Mouse (Mus musculus) stomach, embryonic 15.5 days (tissue): ENCODE measurements around the gene Atp6v1c2. TPM values are rescaled to one million over a fixed set of nuclear protein-coding genes. Genes with fewer than 3 reads are reported as not detected.
A peak's percentile ranks its signal among the peaks of the same experiment; 100 is the strongest.

Source experiments
- ATAC-seq: fragments of 200-750 bp; cut with Nextera tagmentation; 2 replicates; pipeline ENCODE4 v1.8.0; 2017; ENCODE audit warnings: low read depth, moderate number of reproducible peaks, moderate TSS enrichment; ENCODE audit not compliant: insufficient read depth, low FRiP score
- H3K27ac ChIP-seq: fragments of 300-500 bp; sonication (generic); 2 replicates; pipeline ENCODE4 v1.5.1; 2015; ENCODE audit warnings: mild to moderate bottlenecking, inconsistent platforms
- H3K27me3 ChIP-seq: fragments of 300-500 bp; sonication (generic); replicated peaks from 2 replicates; pipeline ENCODE4 v1.6.1; 2015; ENCODE audit warnings: inconsistent platforms
- H3K36me3 ChIP-seq: fragments of 300-500 bp; sonication (generic); 2 replicates; pipeline ENCODE4 v1.6.1; 2015; ENCODE audit warnings: inconsistent platforms
- H3K4me1 ChIP-seq: fragments of 300-500 bp; sonication (generic); 2 replicates; pipeline ENCODE4 v1.6.1; 2015; ENCODE audit warnings: inconsistent platforms
- H3K4me2 ChIP-seq: fragments of 300-500 bp; sonication (generic); 2 replicates; pipeline ENCODE4 v1.6.1; 2015; ENCODE audit warnings: mild to moderate bottlenecking, inconsistent platforms
- H3K4me3 ChIP-seq: fragments of 300-500 bp; sonication (generic); replicated peaks from 2 replicates; pipeline ENCODE4 v1.5.1; 2015; ENCODE audit warnings: inconsistent platforms
- H3K9ac ChIP-seq: fragments of 300-500 bp; sonication (generic); 2 replicates; pipeline ENCODE4 v1.6.1; 2015; ENCODE audit warnings: inconsistent platforms
- H3K9me3 ChIP-seq: fragments of 300-500 bp; sonication (generic); 2 replicates; pipeline ENCODE4 v1.6.1; 2016; ENCODE audit warnings: inconsistent platforms
- WGBS: fragments of 180-500 bp; shearing (Covaris S2); methylation state at CpG from one replicate; pipeline ENCODE4 v1.1.7; 2015; 5-methylcytosine and 5-hydroxymethylcytosine counted together
- polyA plus RNA-seq: library from polyadenylated mRNA; unstranded; fragments of >200 nt; fragmentation: Nextera tagmentation; extraction: Ambion mirVana; gene quantifications from 2 replicates; pipeline ENCODE4 v1.2.1, GENCODE M21; 2015

The Atp6v1c2 gene
- 0.37 and 0.40 TPM in 2 replicates for polyA plus RNA-seq

- ATAC-seq, result no peak
- Histone ChIP-seq H3K4me1 (peaks cover 9% of the 10 kb centered on the region; the same call in 1 of the 2 replicates), H3K4me3 (no peak within 1 kb of the TSS), H3K9me3 (no peaks in the 10 kb centered on the region), H3K36me3 (no peaks in the 10 kb centered on the region), H3K27ac (no peak within 1 kb of the TSS), H3K4me2 (no peak within 1 kb of the TSS), H3K9ac (no peak within 1 kb of the TSS), H3K27me3 (peaks cover 12% of the 10 kb centered on the region)
- 65% methylated on average over 3 of the region's 3 CpGs for WGBS
Observed at GRCm38 (mm10) chr12:17329259-17329658, at the start of gene Atp6v1c2. Gene Atp6v1c2, minus strand, starts transcription at chr12:17329359.

GRCm38 (mm10) chr12:17376521-17376920 lies 47.4 kb upstream of the Atp6v1c2 start:
- H3K4me1 ChIP-seq, result no peaks in the 10 kb centered on the region
- no peak overlapping the region for H3K27ac ChIP-seq
- no peak overlapping the region for H3K4me2 ChIP-seq
- peaks cover 26% of the 10 kb centered on the region for H3K36me3 ChIP-seq
- no peaks in the 10 kb centered on the region for H3K9me3 ChIP-seq
- H3K27me3 ChIP-seq, result no peaks in the 10 kb centered on the region
- no peak for ATAC-seq
- 92% methylated on average over 6 of the region's 6 CpGs for WGBS
- no peak overlapping the region for H3K9ac ChIP-seq
- no peak overlapping the region for H3K4me3 ChIP-seq

GRCm38 (mm10) chr12:17375243-17375642 lies 46.1 kb upstream of the Atp6v1c2 start:
- peaks cover 30% of the 10 kb centered on the region for H3K36me3 ChIP-seq
- H3K27ac ChIP-seq, result no peak overlapping the region
- no peaks in the 10 kb centered on the region for H3K27me3 ChIP-seq
- no peak overlapping the region for H3K4me3 ChIP-seq
- H3K9ac ChIP-seq, result no peak overlapping the region
- no peak overlapping the region for H3K4me2 ChIP-seq
- H3K4me1 ChIP-seq, result no peaks in the 10 kb centered on the region
- no peaks in the 10 kb centered on the region for H3K9me3 ChIP-seq
- WGBS, result 92% methylated on average over 4 of the region's 4 CpGs
- no peak for ATAC-seq

GRCm38 (mm10) chr12:17373470-17373975 lies 44.4 kb upstream of the Atp6v1c2 start:
- H3K9me3 ChIP-seq, result no peaks in the 10 kb centered on the region
- no peaks in the 10 kb centered on the region for H3K4me1 ChIP-seq
- no peaks in the 10 kb centered on the region for H3K27me3 ChIP-seq
- H3K27ac ChIP-seq, result no peak overlapping the region
- H3K36me3 ChIP-seq, result peaks cover 26% of the 10 kb centered on the region
- H3K4me2 ChIP-seq, result no peak overlapping the region
- 97% methylated on average over 5 of the region's 5 CpGs for WGBS
- no peak overlapping the region for H3K4me3 ChIP-seq
- ATAC-seq, result no peak
- H3K9ac ChIP-seq, result no peak overlapping the region

DNA sequence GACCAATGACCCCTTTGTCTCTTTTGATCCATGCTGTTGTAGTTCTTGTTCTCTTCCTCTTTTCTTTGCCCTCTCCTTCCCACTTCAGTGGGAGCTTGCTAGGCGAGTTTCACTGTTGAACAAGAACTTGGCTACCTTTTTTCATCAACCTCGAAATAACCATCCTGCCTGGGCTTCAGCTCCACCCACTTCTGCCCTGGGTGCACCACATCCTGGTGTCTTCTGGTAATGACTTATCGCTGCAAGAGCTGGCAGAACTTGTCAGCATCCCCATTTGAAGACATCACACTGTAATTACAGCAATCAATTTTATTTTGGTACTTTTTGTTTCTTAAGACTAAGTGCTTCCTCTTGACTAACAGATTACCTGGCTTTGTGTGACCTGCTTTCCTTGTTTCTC lies 43.5 kb upstream of the Atp6v1c2 start:
- ATAC-seq, result no peak
- 77% methylated on average over 3 of the region's 3 CpGs for WGBS
- Histone ChIP-seq H3K27me3 (no peaks in the 10 kb centered on the region), H3K4me2 (no peak overlapping the region), H3K4me3 (no peak overlapping the region), H3K27ac (no peak overlapping the region), H3K4me1 (no peaks in the 10 kb centered on the region), H3K36me3 (peaks cover 30% of the 10 kb centered on the region), H3K9me3 (no peaks in the 10 kb centered on the region), H3K9ac (no peak overlapping the region)

GRCm38 (mm10) chr12:17371589-17372235 lies 42.6 kb upstream of the Atp6v1c2 start:
- H3K9me3 ChIP-seq, result no peaks in the 10 kb centered on the region
- H3K27me3 ChIP-seq, result no peaks in the 10 kb centered on the region
- no peak overlapping the region for H3K4me2 ChIP-seq
- WGBS, result 84% methylated on average over 8 of the region's 8 CpGs
- H3K36me3 ChIP-seq, result peaks cover 32% of the 10 kb centered on the region
- H3K27ac ChIP-seq, result no peak overlapping the region
- no peak overlapping the region for H3K4me3 ChIP-seq
- H3K9ac ChIP-seq, result no peak overlapping the region
- ATAC-seq, result no peak
- H3K4me1 ChIP-seq, result no peaks in the 10 kb centered on the region

- Histone ChIP-seq H3K27me3 (no peaks in the 10 kb centered on the region), H3K27ac (no peak overlapping the region), H3K9ac (no peak overlapping the region), H3K4me1 (no peaks in the 10 kb centered on the region), H3K4me2 (no peak overlapping the region), H3K4me3 (no peak overlapping the region), H3K36me3 (peaks cover 26% of the 10 kb centered on the region), H3K9me3 (no peaks in the 10 kb centered on the region)
- ATAC-seq, result no peak
- WGBS, result 92% methylated on average over 7 of the region's 7 CpGs
Observed at GRCm38 (mm10) chr12:17369551-17370325, 40.6 kb upstream of the Atp6v1c2 start.

DNA sequence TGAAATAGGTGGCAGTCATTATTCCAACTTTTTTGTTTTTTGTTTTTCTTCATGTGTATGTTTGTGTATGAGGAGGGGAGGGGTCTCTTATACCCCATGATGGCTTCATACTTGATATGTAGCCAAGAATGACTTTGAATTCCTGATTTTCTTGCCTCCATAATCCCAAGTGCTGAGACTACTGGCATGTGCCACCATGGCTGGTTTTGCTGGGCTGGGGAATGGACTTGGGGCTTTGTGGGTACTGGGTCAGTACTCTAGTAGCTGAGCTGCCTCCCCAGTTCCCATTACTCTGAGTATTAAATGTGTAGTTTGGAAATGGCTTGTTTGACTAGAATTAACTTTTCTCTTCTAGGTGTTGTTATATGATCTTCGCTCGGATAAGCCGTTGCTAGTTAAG lies 40.0 kb upstream of the Atp6v1c2 start:
- H3K27me3 ChIP-seq, result no peaks in the 10 kb centered on the region
- no peaks in the 10 kb centered on the region for H3K4me1 ChIP-seq
- no peak overlapping the region for H3K4me2 ChIP-seq
- no peak for ATAC-seq
- H3K9me3 ChIP-seq, result no peaks in the 10 kb centered on the region
- no peak overlapping the region for H3K27ac ChIP-seq
- H3K9ac ChIP-seq, result no peak overlapping the region
- H3K36me3 ChIP-seq, result peaks cover 20% of the 10 kb centered on the region
- WGBS, result 99% methylated on average over 3 of the region's 3 CpGs
- no peak overlapping the region for H3K4me3 ChIP-seq

- ATAC-seq, result peak; percentile 68
- Histone ChIP-seq H3K4me3 (no peak overlapping the region), H3K27me3 (no peaks in the 10 kb centered on the region), H3K27ac (no peak overlapping the region), H3K4me1 (no peaks in the 10 kb centered on the region), H3K9me3 (no peaks in the 10 kb centered on the region), H3K9ac (no peak overlapping the region), H3K4me2 (no peak overlapping the region), H3K36me3 (peaks cover 30% of the 10 kb centered on the region)
- 66% methylated on average over 5 of the region's 5 CpGs for WGBS
Observed at GRCm38 (mm10) chr12:17366981-17367380, 37.8 kb upstream of the Atp6v1c2 start.

GRCm38 (mm10) chr12:17362316-17362715 lies 33.2 kb upstream of the Atp6v1c2 start:
- Histone ChIP-seq H3K4me3 (no peak overlapping the region), H3K27me3 (no peaks in the 10 kb centered on the region), H3K9ac (no peak overlapping the region), H3K36me3 (peaks cover 43% of the 10 kb centered on the region), H3K4me1 (no peaks in the 10 kb centered on the region), H3K4me2 (no peak overlapping the region), H3K27ac (no peak overlapping the region), H3K9me3 (no peaks in the 10 kb centered on the region)
- ATAC-seq, result no peak
- WGBS, result 88% methylated on average over 5 of the region's 5 CpGs

- no peak overlapping the region for H3K4me3 ChIP-seq
- no peaks in the 10 kb centered on the region for H3K27me3 ChIP-seq
- H3K4me1 ChIP-seq, result no peaks in the 10 kb centered on the region
- no peak for ATAC-seq
- H3K36me3 ChIP-seq, result peaks cover 47% of the 10 kb centered on the region
- H3K27ac ChIP-seq, result no peak overlapping the region
- no peak overlapping the region for H3K9ac ChIP-seq
- H3K9me3 ChIP-seq, result no peaks in the 10 kb centered on the region
- H3K4me2 ChIP-seq, result no peak overlapping the region
- 72% methylated on average over 4 of the region's 4 CpGs for WGBS
Observed at GRCm38 (mm10) chr12:17360650-17361049, 31.5 kb upstream of the Atp6v1c2 start.

DNA sequence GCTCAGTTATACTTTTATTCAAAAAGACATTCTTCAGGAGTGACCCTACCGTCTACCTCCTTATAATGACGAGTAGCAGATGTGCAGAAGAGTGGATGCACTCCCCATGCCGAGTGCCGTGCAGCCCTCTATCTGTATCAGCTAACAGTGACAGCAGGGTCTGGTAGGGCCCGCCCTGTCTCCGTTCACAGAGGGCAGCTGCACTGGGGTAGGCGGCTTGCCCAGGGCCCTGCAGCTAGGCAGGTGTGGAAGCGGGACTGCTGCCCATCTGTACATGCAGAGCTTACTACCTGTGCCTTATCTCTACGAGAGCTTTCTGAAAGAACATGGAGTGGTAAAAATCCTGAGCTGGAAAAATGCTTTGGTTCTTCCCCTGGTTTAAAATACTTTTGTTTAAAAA lies 30.9 kb upstream of the Atp6v1c2 start:
- Histone ChIP-seq H3K36me3 (peaks cover 51% of the 10 kb centered on the region), H3K27me3 (no peaks in the 10 kb centered on the region), H3K4me1 (no peaks in the 10 kb centered on the region), H3K4me3 (no peak overlapping the region), H3K9ac (no peak overlapping the region), H3K27ac (no peak overlapping the region), H3K4me2 (no peak overlapping the region), H3K9me3 (no peaks in the 10 kb centered on the region)
- no peak for ATAC-seq
- 65% methylated on average over 9 of the region's 9 CpGs for WGBS
